Mouse (Mus musculus) heart, postnatal 0 days (tissue): Measurements from ENCODE around the gene Slc25a39. TPM values are rescaled to one million over a fixed set of nuclear protein-coding genes. Genes with fewer than 3 reads are reported as not detected.

Experiments
- ATAC-seq: fragments of 200-750 bp; cut with Nextera tagmentation; 2 replicates; pipeline ENCODE4 v1.8.0; 2017; ENCODE audit warnings: low read depth, moderate number of reproducible peaks, moderate library complexity; ENCODE audit not compliant: insufficient read depth
- DNase-seq: peaks from one replicate; pipeline ENCODE4 v3.0.0-alpha.2; 2016; ENCODE audit warnings: low spot score
- H3K27ac ChIP-seq: fragments of 300-500 bp; sonication (generic); 2 replicates; pipeline ENCODE4 v1.5.1; 2014; ENCODE audit warnings: low read depth, mild to moderate bottlenecking
- H3K27me3 ChIP-seq: fragments of 300-500 bp; sonication (generic); 2 replicates; pipeline ENCODE4 v1.6.1; 2014; ENCODE audit warnings: low read length, mixed read lengths; ENCODE audit not compliant: control insufficient read depth, insufficient read depth
- H3K36me3 ChIP-seq: fragments of 300-500 bp; sonication (generic); replicated peaks from 2 replicates; pipeline ENCODE4 v1.6.1; 2014; ENCODE audit warnings: low read length, mixed read lengths; ENCODE audit not compliant: control insufficient read depth, insufficient read depth
- H3K4me1 ChIP-seq: fragments of 300-500 bp; sonication (generic); 2 replicates; pipeline ENCODE4 v1.6.1; 2014; ENCODE audit warnings: antibody characterized with exemption; ENCODE audit not compliant: control insufficient read depth, insufficient read depth
- H3K4me2 ChIP-seq: fragments of 300-500 bp; sonication (generic); 2 replicates; pipeline ENCODE4 v1.6.1; 2014; ENCODE audit warnings: low read depth, mild to moderate bottlenecking, low read length, moderate library complexity
- H3K4me3 ChIP-seq: fragments of 300-500 bp; sonication (generic); 2 replicates; pipeline ENCODE4 v1.5.1; 2014; ENCODE audit warnings: low read depth, low read length
- H3K9ac ChIP-seq: fragments of 300-500 bp; sonication (generic); replicated peaks from 2 replicates; pipeline ENCODE4 v1.6.1; 2014; ENCODE audit warnings: low read depth, low read length, mixed read lengths
- H3K9me3 ChIP-seq: fragments of 300-500 bp; sonication (generic); replicated peaks from 2 replicates; pipeline ENCODE4 v1.6.1; 2016; ENCODE audit warnings: low read length; ENCODE audit not compliant: control insufficient read depth
- CTCF ChIP-seq: IDR thresholded peaks from 2 replicates; pipeline ENCODE4 v1.5.1; 2016; ENCODE audit warnings: antibody characterized with exemption, control low read depth, low read depth
- EP300 ChIP-seq: IDR thresholded peaks from 2 replicates; pipeline ENCODE4 v1.6.1; 2016; ENCODE audit warnings: antibody characterized with exemption, low read depth
- WGBS: fragments of 180-500 bp; shearing (Covaris S2); extraction: QIAGEN DNeasy Blood & Tissue Kit; methylation state at CpG from one replicate; pipeline ENCODE4 v1.1.7; 2014; 5-methylcytosine and 5-hydroxymethylcytosine counted together
- polyA plus RNA-seq: library from polyadenylated mRNA; unstranded; fragments of >200 nt; fragmentation: Nextera tagmentation; extraction: Ambion mirVana; gene quantifications from 2 replicates; pipeline ENCODE4 v1.2.1, GENCODE M21; 2015
- total RNA-seq: library from RNA; depleted of rRNA; stranded (reverse); fragments of >200 nt; gene quantifications from 2 replicates; pipeline ENCODE4 v1.2.3, GENCODE M21; 2014; ENCODE audit warnings: low replicate concordance; rRNA removed

Slc25a39 gene
- total RNA-seq: 281 and 322 TPM in 2 replicates
- polyA plus RNA-seq: 267 and 269 TPM in 2 replicates

- WGBS: under 1% methylated on average over 19 of the region's 19 CpGs
- no peaks in the 10 kb centered on the region for H3K9me3 ChIP-seq
- peak within 1 kb of the TSS; percentile 69 for H3K9ac ChIP-seq
- ATAC-seq (no peak; the same call in 1 of the 2 replicates), DNase-seq (peak; percentile 35)
- peak within 1 kb of the TSS; percentile 93 for H3K4me3 ChIP-seq
- TF ChIP-seq EP300 (no peak), CTCF (no peak)
- H3K36me3 ChIP-seq: peaks cover 23% of the 10 kb centered on the region
- peak within 1 kb of the TSS; percentile 95 for H3K27ac ChIP-seq
- no peaks in the 10 kb centered on the region for H3K27me3 ChIP-seq
- peak within 1 kb of the TSS; percentile 66 for H3K4me2 ChIP-seq
- peaks cover 15% of the 10 kb centered on the region for H3K4me1 ChIP-seq
Observed at GRCm38 (mm10) chr11:102407834-102408215, at the start of gene Slc25a39. Slc25a39 (minus strand) TSS chr11:102407946.

- DNase-seq (peak; percentile 68), ATAC-seq (peak; percentile 89)
- peak; percentile 47 for TF ChIP-seq CTCF
- TF ChIP-seq EP300: no peak
- H3K9me3 ChIP-seq: no peaks in the 10 kb centered on the region
- H3K27me3 ChIP-seq: no peaks in the 10 kb centered on the region
- peak overlapping the region; percentile 56; the same call in 1 of the 2 replicates for H3K9ac ChIP-seq
- peaks cover 7% of the 10 kb centered on the region; the same call in 1 of the 2 replicates for H3K4me1 ChIP-seq
- H3K4me2 ChIP-seq: peak overlapping the region; percentile 92
- WGBS: under 1% methylated on average over 40 of the region's 40 CpGs
- H3K27ac ChIP-seq: no peak overlapping the region
- H3K4me3 ChIP-seq: peak overlapping the region; percentile 54
- H3K36me3 ChIP-seq: no peaks in the 10 kb centered on the region
Observed at GRCm38 (mm10) chr11:102455740-102456396, 48.1 kb upstream of the Slc25a39 start.

GRCm38 (mm10) chr11:102453131-102453530 is 45.4 kb upstream of the Slc25a39 start:
- 0 out of 2 replicates have a peak, but pooled peaks cover 6% of the 10 kb centered on the region for H3K27me3 ChIP-seq

GRCm38 (mm10) chr11:102449043-102450008 is 41.6 kb upstream of the Slc25a39 start:
- WGBS: 47% methylated on average over 17 of the region's 17 CpGs
- Histone ChIP-seq H3K27ac (no peak overlapping the region), H3K36me3 (no peaks in the 10 kb centered on the region), H3K9me3 (no peaks in the 10 kb centered on the region), H3K27me3 (0 out of 2 replicates have a peak, but pooled peaks cover 7% of the 10 kb centered on the region), H3K9ac (no peak overlapping the region), H3K4me1 (peaks cover 34% of the 10 kb centered on the region), H3K4me3 (no peak overlapping the region), H3K4me2 (no peak overlapping the region)
- ATAC-seq (no peak), DNase-seq (no peak)
- no peak for TF ChIP-seq EP300
- TF ChIP-seq CTCF: no peak

More at GRCm38 (mm10) chr11:102453131-102453530, 45.4 kb upstream of the Slc25a39 start:
- 34% methylated on average over 10 of the region's 10 CpGs for WGBS
- Histone ChIP-seq H3K9me3 (no peaks in the 10 kb centered on the region), H3K27ac (no peak overlapping the region), H3K4me1 (peaks cover 13% of the 10 kb centered on the region), H3K4me3 (no peak overlapping the region), H3K36me3 (no peaks in the 10 kb centered on the region), H3K9ac (no peak overlapping the region), H3K4me2 (no peak overlapping the region)
- ATAC-seq: no peak
- TF ChIP-seq EP300 (no peak), CTCF (no peak)
- no peak for DNase-seq

GRCm38 (mm10) chr11:102448327-102448726 is 40.6 kb upstream of the Slc25a39 start:
- 0 out of 2 replicates have a peak, but pooled peaks cover 7% of the 10 kb centered on the region for H3K27me3 ChIP-seq
- no peak overlapping the region for H3K4me3 ChIP-seq
- TF ChIP-seq EP300: no peak
- no peak for TF ChIP-seq CTCF
- no peak overlapping the region for H3K27ac ChIP-seq
- H3K36me3 ChIP-seq: no peaks in the 10 kb centered on the region
- H3K4me2 ChIP-seq: no peak overlapping the region; the same call in 1 of the 2 replicates
- peaks cover 40% of the 10 kb centered on the region for H3K4me1 ChIP-seq
- 18% methylated on average over 8 of the region's 8 CpGs for WGBS
- ATAC-seq (no peak), DNase-seq (no peak)
- no peak overlapping the region for H3K9ac ChIP-seq
- no peaks in the 10 kb centered on the region for H3K9me3 ChIP-seq
